Mouse (Mus musculus): ENCODE data around the gene Anp32b.

- TF ChIP-seq POLR2A (IDR thresholded peaks at IDR 0.05; ENCODE audit: insufficient read depth, low read depth, low read length) (no peak), EP300 (IDR thresholded peaks at IDR 0.05; ENCODE audit: insufficient read depth, low read depth, low read length) (no peak), CTCF (IDR thresholded peaks at IDR 0.05) (no peak)
Measured at GRCm38 (mm10) chr4:46418851-46419250, 31.9 kb upstream of the Anp32b start.
